Comparison of ENCODE assay signal across 9 mouse cellular contexts in the genomic region with DNA sequence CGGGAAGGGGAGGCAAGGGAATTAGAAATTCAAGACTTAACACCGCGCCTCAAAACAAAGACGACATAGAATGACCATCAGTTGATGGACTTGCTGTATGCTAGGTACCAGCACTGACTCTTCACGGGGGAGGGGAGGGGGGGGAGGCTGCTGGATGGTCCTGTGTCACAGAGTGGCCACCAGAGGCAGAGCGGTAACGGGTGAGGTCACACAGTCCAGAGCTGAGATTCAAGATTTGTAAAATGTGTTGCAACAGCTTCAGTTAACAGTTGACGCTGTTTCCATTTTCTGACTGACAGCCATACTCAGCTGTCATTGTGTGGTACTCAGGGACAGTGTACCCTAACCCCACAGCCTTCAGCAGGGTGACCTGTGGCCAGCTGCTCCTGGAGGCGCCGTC. TPM values are rescaled to one million over a fixed set of nuclear protein-coding genes. Genes with fewer than 3 reads are reported as not detected.
DNase-seq lines count a peak whose midpoint lies in the region; ATAC-seq and TF ChIP-seq lines count a peak whose summit lies in the region.
"Had no signal": no experiment of that assay in that cellular context is flagged by ENCODE, and none has a peak within 500 bp of the region (broad histone marks: within the 10 kb centered on the region; RNA-seq: fewer than 3 reads in every experiment).

No protein-coding gene starts in this region.

- H3K36me3 ChIP-seq in forebrain, embryonic 13.5 days (ENCODE audit: poor library complexity, severe bottlenecking), result peaks cover 54% of the 10 kb centered on the region
- H3K36me3 ChIP-seq in forebrain, embryonic 11.5 days (ENCODE audit: control insufficient read depth, insufficient read depth, low read length), result no peaks in the 10 kb centered on the region; the same call in 1 of the 2 replicates
- H3K36me3 ChIP-seq in intestine, postnatal 0 days (ENCODE audit: control insufficient read depth, insufficient read depth), result peaks cover 18% of the 10 kb centered on the region; the same call in 1 of the 2 replicates
- H3K36me3 ChIP-seq in neural tube, embryonic 15.5 days, result peaks cover 68% of the 10 kb centered on the region

- no peaks in the 10 kb centered on the region for H3K9me3 ChIP-seq in forebrain, embryonic 13.5 days (replicated peaks)
- H3K9me3 ChIP-seq in forebrain, embryonic 11.5 days (ENCODE audit: control insufficient read depth, low read length), result no peaks in the 10 kb centered on the region
- no peaks in the 10 kb centered on the region for H3K9me3 ChIP-seq in intestine, postnatal 0 days (ENCODE audit: control insufficient read depth)
- no peaks in the 10 kb centered on the region for H3K9me3 ChIP-seq in neural tube, embryonic 15.5 days (replicated peaks)

- ATAC-seq in forebrain, embryonic 13.5 days, result no peak
- no peak for ATAC-seq in forebrain, embryonic 11.5 days (replicated peaks; ENCODE audit: low FRiP score)
- ATAC-seq in intestine, postnatal 0 days, result peak; percentile 24; the same call in 1 of the 2 replicates
- no peak for ATAC-seq in neural tube, embryonic 15.5 days (ENCODE audit: low FRiP score)

- H3K27me3 ChIP-seq in forebrain, embryonic 13.5 days, result no peaks in the 10 kb centered on the region
- H3K27me3 ChIP-seq in forebrain, embryonic 11.5 days (ENCODE audit: control insufficient read depth, insufficient read depth, low read length), result no peaks in the 10 kb centered on the region
- no peaks in the 10 kb centered on the region for H3K27me3 ChIP-seq in intestine, postnatal 0 days (replicated peaks; ENCODE audit: control insufficient read depth, insufficient read depth, low read length)
- H3K27me3 ChIP-seq in neural tube, embryonic 15.5 days (replicated peaks), result no peaks in the 10 kb centered on the region

- 0 out of 2 replicates have a peak, but pooled peaks have one; percentile 7 for TF ChIP-seq CTCF in lung, adult 2 months (IDR thresholded peaks at IDR 0.05; ENCODE audit: insufficient read depth, low read length)
- TF ChIP-seq CTCF in intestine, postnatal 0 days (IDR thresholded peaks at IDR 0.05; ENCODE audit: low read depth), result peak; percentile 63

- H3K4me1 ChIP-seq in forebrain, embryonic 13.5 days, result peaks cover 25% of the 10 kb centered on the region
- 0 out of 2 replicates have a peak, but pooled peaks cover 5% of the 10 kb centered on the region for H3K4me1 ChIP-seq in forebrain, embryonic 11.5 days (replicated peaks; ENCODE audit: control insufficient read depth, insufficient read depth, low read length)
- no peaks in the 10 kb centered on the region for H3K4me1 ChIP-seq in lung, adult 2 months (ENCODE audit: control insufficient read depth, insufficient read depth, low read length)
- H3K4me1 ChIP-seq in intestine, postnatal 0 days (replicated peaks; ENCODE audit: control insufficient read depth, insufficient read depth, low read length), result no peaks in the 10 kb centered on the region
- H3K4me1 ChIP-seq in neural tube, embryonic 15.5 days, result peaks cover 22% of the 10 kb centered on the region

- WGBS in forebrain, embryonic 13.5 days, result 63% methylated on average over 10 of the region's 10 CpGs
- WGBS in forebrain, embryonic 11.5 days, result 64% methylated on average over 10 of the region's 10 CpGs
- 65% methylated on average over 10 of the region's 10 CpGs for WGBS in lung, adult 2 months
- 60% methylated on average over 10 of the region's 10 CpGs for WGBS in intestine, postnatal 0 days
- WGBS in neural tube, embryonic 15.5 days, result 64% methylated on average over 10 of the region's 10 CpGs

- TF ChIP-seq POLR2A in lung, adult 2 months (IDR thresholded peaks at IDR 0.05; ENCODE audit: borderline replicate concordance, extremely low read depth, low read depth, low read length), result no peak

- no peak overlapping the region for H3K9ac ChIP-seq in forebrain, embryonic 13.5 days
- no peak overlapping the region for H3K9ac ChIP-seq in forebrain, embryonic 11.5 days (ENCODE audit: low read length)
- no peak overlapping the region for H3K9ac ChIP-seq in intestine, postnatal 0 days (ENCODE audit: low read depth, low read length)
- H3K9ac ChIP-seq in neural tube, embryonic 15.5 days (replicated peaks), result no peak overlapping the region

- H3K27ac ChIP-seq in forebrain, embryonic 13.5 days, result no peak overlapping the region
- H3K27ac ChIP-seq in forebrain, embryonic 11.5 days (ENCODE audit: low read depth, low read length), result no peak overlapping the region
- H3K27ac ChIP-seq in intestine, postnatal 0 days (ENCODE audit: low read depth, low read length), result no peak overlapping the region
- no peak overlapping the region for H3K27ac ChIP-seq in neural tube, embryonic 15.5 days (replicated peaks)

- H3K4me2 ChIP-seq in forebrain, embryonic 13.5 days, result 0 out of 2 replicates have a peak overlapping the region, but pooled peaks have one; percentile 60
- no peak overlapping the region for H3K4me2 ChIP-seq in forebrain, embryonic 11.5 days (ENCODE audit: low read depth, low read length, severe bottlenecking)
- peak overlapping the region; percentile 62 for H3K4me2 ChIP-seq in intestine, postnatal 0 days (replicated peaks; ENCODE audit: low read depth)
- peak overlapping the region; percentile 52; the same call in 1 of the 2 replicates for H3K4me2 ChIP-seq in neural tube, embryonic 15.5 days

- no peak for DNase-seq in forebrain, embryonic 11.5 days (ENCODE audit: low spot score)
- no peak for DNase-seq in lung, adult 2 months
- no peak for DNase-seq in lung, postnatal 4 days
- no peak for DNase-seq in layer of hippocampus, adult 9-11 months
- DNase-seq in left cerebral cortex, adult 11 months (ENCODE audit: low spot score), result no peak
- DNase-seq: lung, adult 18-20 months had no signal

- H3K4me3 ChIP-seq in forebrain, embryonic 13.5 days, result no peak overlapping the region
- H3K4me3 ChIP-seq in forebrain, embryonic 11.5 days (ENCODE audit: low read depth, low read length), result no peak overlapping the region
- no peak overlapping the region for H3K4me3 ChIP-seq in lung, adult 2 months (replicated peaks; ENCODE audit: extremely low read depth, low read depth, low read length)
- H3K4me3 ChIP-seq in intestine, postnatal 0 days (ENCODE audit: low read depth, low read length), result peak overlapping the region; percentile 39; the same call in 1 of the 2 replicates
- no peak overlapping the region for H3K4me3 ChIP-seq in neural tube, embryonic 15.5 days (replicated peaks)

RNA-seq across cellular contexts. Expression of gene Tor2a, which starts 4.9 kb away (rescaled TPM):
- 55.8 and 62.2 TPM in 2 replicates for polyA plus RNA-seq in forebrain, embryonic 13.5 days (2015; fragmentation: Nextera tagmentation; extraction: Ambion mirVana)
- polyA plus RNA-seq in forebrain, embryonic 11.5 days (2014; fragmentation: Nextera tagmentation; extraction: Ambion mirVana), result 56.8 and 68.3 TPM in 2 replicates
- polyA plus RNA-seq in lung, adult 2 months (2012; rRNA removed), result 65.3 and 67.8 TPM in 2 replicates
- polyA plus RNA-seq in intestine, postnatal 0 days (2015; fragmentation: Nextera tagmentation; extraction: Ambion mirVana), result 59.2 and 60.4 TPM in 2 replicates
- 54.4 and 60.6 TPM in 2 replicates for polyA plus RNA-seq in neural tube, embryonic 15.5 days (2015; fragmentation: Nextera tagmentation; extraction: Ambion mirVana)

RNA-seq across cellular contexts. Expression of gene 6330409D20Rik, which starts 11.4 kb away (rescaled TPM):
- polyA plus RNA-seq in forebrain, embryonic 13.5 days (2015; fragmentation: Nextera tagmentation; extraction: Ambion mirVana), result 1.6 and 2.5 TPM in 2 replicates
- polyA plus RNA-seq in forebrain, embryonic 11.5 days (2014; fragmentation: Nextera tagmentation; extraction: Ambion mirVana), result 2.1 and 2.3 TPM in 2 replicates
- polyA plus RNA-seq in lung, adult 2 months (2012; rRNA removed), result 0.18 and 0.41 TPM in 2 replicates
- 0.18 TPM in 2 replicates for polyA plus RNA-seq in intestine, postnatal 0 days (2015; fragmentation: Nextera tagmentation; extraction: Ambion mirVana)
- 2.9 and 3.6 TPM in 2 replicates for polyA plus RNA-seq in neural tube, embryonic 15.5 days (2015; fragmentation: Nextera tagmentation; extraction: Ambion mirVana)

RNA-seq across cellular contexts. Expression of gene Ttc16, which starts 23.3 kb away (rescaled TPM):
- polyA plus RNA-seq in forebrain, embryonic 13.5 days (2015; fragmentation: Nextera tagmentation; extraction: Ambion mirVana), result 0.43 and 0.48 TPM in 2 replicates
- polyA plus RNA-seq in forebrain, embryonic 11.5 days (2014; fragmentation: Nextera tagmentation; extraction: Ambion mirVana), result 0.80 and 0.84 TPM in 2 replicates
- polyA plus RNA-seq in lung, adult 2 months (2012; rRNA removed), result 9.7 and 12.0 TPM in 2 replicates
- polyA plus RNA-seq in intestine, postnatal 0 days (2015; fragmentation: Nextera tagmentation; extraction: Ambion mirVana), result 0.04 and 0.09 TPM in 2 replicates
- polyA plus RNA-seq in neural tube, embryonic 15.5 days (2015; fragmentation: Nextera tagmentation; extraction: Ambion mirVana), result 0.50 and 0.70 TPM in 2 replicates

RNA-seq across cellular contexts. Expression of gene Ptrh1, which starts 23.4 kb away (rescaled TPM):
- polyA plus RNA-seq in forebrain, embryonic 13.5 days (2015; fragmentation: Nextera tagmentation; extraction: Ambion mirVana), result 4.6 and 5.4 TPM in 2 replicates
- polyA plus RNA-seq in forebrain, embryonic 11.5 days (2014; fragmentation: Nextera tagmentation; extraction: Ambion mirVana), result 3.3 and 4.6 TPM in 2 replicates
- polyA plus RNA-seq in lung, adult 2 months (2012; rRNA removed), result 5.6 and 10.7 TPM in 2 replicates
- polyA plus RNA-seq in intestine, postnatal 0 days (2015; fragmentation: Nextera tagmentation; extraction: Ambion mirVana), result 8.4 and 10.5 TPM in 2 replicates
- 6.1 and 7.5 TPM in 2 replicates for polyA plus RNA-seq in neural tube, embryonic 15.5 days (2015; fragmentation: Nextera tagmentation; extraction: Ambion mirVana)

RNA-seq across cellular contexts. Expression of gene Sh2d3c, which starts 31.3 kb away (rescaled TPM):
- polyA plus RNA-seq in forebrain, embryonic 13.5 days (2015; fragmentation: Nextera tagmentation; extraction: Ambion mirVana), result 23.5 and 29.2 TPM in 2 replicates
- polyA plus RNA-seq in forebrain, embryonic 11.5 days (2014; fragmentation: Nextera tagmentation; extraction: Ambion mirVana), result 33.2 and 33.7 TPM in 2 replicates
- 167 and 260 TPM in 2 replicates for polyA plus RNA-seq in lung, adult 2 months (2012; rRNA removed)
- polyA plus RNA-seq in intestine, postnatal 0 days (2015; fragmentation: Nextera tagmentation; extraction: Ambion mirVana), result 11.2 and 11.7 TPM in 2 replicates
- polyA plus RNA-seq in neural tube, embryonic 15.5 days (2015; fragmentation: Nextera tagmentation; extraction: Ambion mirVana), result 50.1 and 51.5 TPM in 2 replicates
